Mouse (Mus musculus): ENCODE results near the gene Ddx25. TPM values are rescaled to one million over a fixed set of nuclear protein-coding genes. Genes with fewer than 3 reads are reported as not detected.
A peak's percentile ranks its signal among the peaks of the same experiment; 100 is the strongest.

Ddx25 gene
- total RNA-seq (2021): 10 to 100 TPM; 13.6 to 14.7 TPM

DNA sequence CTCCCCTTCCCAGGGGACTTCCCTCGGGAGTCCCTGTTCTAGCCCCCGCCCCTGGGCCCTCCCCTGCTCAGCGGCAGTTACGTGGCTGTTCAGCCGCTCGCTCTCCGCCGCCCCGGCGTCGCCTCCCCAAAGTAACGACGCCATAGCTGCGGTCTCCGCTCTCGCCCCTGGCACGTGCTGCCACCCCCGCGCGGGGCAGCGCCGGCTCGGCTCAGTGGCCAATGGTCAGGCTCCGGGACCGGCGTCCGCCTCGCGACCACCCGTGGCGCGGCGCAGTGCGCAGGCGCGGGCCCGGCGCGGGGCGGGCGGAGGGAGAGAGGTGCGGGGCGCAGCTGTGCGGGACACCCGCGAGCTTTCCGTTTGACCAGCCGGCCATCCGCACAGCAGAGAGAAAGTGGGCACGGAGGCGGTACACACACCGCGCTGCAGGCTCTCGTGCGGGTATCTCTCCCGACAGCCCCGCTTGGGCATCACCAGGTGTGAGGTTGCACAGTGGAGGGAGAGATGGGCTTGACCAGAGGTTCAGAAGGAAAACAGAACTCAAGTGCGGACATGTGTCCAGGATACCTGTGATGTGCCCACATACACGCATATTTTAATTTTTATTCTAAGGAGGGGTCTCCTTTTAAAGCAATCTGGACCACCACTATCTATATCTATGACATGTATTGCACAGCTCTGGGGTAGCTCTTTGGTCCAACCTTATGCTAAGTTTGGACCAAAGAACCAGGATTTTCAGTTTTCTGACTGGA, at the start of gene Ddx25, which contains the start of gene Pus3:
Gene Ddx25, minus strand, starts transcription at position 272 of the 752 bp plus-strand sequence.
Gene Pus3, plus strand, starts transcription at position 339 of the 752 bp plus-strand sequence.
- peak; percentile 74 to 78 for DNase-seq

DNA sequence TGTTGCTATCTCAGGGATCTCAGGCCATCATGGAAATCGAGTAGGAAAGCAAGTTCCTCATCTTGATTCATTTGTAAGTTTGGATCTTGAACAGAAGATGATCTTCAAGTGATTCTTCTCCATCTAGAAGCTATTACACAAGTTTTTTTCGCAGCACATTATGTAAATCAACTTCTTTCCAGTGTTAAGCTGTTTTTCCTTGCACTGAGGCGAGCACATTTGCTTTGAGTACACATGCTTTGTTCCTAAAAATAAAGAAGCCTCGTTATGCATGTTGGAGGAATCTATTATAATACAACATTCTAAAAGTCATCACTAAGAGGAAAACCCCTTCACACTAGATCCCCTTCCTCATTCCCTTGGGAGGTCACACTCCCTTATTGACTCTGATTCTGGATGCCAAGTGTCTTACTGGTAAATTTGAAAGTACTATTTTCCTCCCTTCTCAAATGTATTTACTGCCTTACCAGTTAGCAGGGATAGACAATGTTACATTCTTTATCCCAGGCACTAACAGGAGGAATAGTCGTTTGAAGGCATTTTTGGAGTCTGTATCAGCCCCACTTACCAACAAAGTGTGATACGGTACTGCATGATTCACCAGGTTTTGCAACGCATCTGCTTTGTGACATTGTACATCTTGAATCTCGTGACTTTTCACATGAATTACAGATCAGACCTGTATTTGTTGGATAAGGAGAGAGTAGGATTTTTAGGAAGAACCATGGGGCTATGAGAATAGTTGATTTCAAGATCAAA, 49.5 kb upstream of the Ddx25 start:
- no peak for DNase-seq

DNA sequence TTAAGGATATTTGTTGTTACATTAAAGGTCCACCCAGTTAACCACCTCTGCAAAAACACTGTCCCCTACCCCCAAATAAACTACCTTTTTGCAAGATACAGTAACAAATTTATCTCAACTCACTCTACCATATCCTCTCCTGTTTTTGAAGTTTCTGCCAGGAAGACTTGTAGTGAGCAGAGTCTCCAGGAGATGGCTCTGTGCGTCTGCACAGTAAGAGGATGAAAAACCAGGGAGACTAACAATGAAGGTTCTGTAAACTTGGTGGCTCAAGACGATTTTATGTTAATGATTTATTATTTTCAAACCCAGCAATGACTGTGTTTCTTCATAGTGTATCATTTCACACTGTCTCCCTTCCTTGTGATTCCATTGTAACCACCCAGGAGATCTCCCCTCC, 34.6 kb upstream of the Ddx25 start:
- peak in 1 of 2 experiments; percentile 24 for DNase-seq

DNA sequence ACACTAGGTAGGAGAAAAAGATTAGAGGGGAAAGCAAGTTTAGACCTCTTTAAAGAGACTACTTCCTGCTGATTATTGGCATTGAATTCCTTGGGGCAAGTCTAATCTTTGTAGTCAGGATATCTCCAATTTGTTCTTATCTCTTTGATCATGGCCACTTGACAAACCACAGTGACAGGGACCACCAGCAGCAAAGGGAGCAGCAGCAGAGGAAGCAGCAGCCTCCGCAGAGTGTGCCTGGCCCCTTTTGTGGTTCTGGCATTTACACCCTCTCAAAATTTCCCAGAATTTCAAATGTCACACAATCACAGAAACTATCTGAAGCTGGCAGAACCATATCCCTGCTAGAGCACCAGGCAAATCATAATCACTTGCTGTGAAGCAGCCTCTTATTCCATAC, 29.3 kb upstream of the Ddx25 start:
- no peak for DNase-seq

DNA sequence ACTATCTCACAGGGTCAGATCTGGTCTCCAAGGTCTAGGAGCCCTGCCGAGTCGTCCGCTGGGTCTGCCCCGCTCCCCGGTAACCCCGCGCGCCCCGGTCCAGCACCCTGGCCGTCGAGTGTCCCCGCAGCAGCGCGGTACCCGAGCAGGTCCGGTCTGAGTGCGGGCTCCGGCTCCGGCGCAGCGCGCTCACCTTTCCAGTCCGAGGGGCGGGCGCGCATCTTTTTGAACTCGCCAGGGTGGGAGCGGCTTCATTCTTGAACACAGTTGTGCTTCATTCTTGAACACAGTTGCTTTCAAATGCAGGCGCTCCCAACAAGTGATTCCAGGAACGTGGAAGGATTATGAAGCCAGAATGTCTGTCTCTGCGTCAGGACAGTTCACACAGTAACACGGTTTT, 16.1 kb upstream of the Ddx25 start:
- DNase-seq: no peak

DNA sequence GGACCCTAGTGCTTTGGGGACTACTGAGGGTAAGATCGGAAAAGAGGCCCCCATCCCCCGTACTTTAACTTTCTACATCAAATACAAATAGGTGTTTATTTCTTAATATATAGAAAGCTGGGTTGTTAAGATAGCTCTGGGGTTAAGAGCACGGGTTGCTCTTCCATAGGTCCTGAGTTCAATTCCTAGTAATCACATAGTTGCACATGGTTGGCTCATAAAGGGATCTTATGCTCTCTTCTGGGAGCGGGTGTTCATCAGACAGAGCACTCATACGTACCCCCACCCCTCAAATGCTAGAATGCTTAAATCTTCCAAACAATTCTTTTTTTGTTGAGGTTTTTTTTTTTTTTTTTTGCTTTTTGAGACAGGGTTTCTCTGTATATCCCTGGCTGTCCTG, 12.3 kb upstream of the Ddx25 start:
- no peak for DNase-seq

DNA sequence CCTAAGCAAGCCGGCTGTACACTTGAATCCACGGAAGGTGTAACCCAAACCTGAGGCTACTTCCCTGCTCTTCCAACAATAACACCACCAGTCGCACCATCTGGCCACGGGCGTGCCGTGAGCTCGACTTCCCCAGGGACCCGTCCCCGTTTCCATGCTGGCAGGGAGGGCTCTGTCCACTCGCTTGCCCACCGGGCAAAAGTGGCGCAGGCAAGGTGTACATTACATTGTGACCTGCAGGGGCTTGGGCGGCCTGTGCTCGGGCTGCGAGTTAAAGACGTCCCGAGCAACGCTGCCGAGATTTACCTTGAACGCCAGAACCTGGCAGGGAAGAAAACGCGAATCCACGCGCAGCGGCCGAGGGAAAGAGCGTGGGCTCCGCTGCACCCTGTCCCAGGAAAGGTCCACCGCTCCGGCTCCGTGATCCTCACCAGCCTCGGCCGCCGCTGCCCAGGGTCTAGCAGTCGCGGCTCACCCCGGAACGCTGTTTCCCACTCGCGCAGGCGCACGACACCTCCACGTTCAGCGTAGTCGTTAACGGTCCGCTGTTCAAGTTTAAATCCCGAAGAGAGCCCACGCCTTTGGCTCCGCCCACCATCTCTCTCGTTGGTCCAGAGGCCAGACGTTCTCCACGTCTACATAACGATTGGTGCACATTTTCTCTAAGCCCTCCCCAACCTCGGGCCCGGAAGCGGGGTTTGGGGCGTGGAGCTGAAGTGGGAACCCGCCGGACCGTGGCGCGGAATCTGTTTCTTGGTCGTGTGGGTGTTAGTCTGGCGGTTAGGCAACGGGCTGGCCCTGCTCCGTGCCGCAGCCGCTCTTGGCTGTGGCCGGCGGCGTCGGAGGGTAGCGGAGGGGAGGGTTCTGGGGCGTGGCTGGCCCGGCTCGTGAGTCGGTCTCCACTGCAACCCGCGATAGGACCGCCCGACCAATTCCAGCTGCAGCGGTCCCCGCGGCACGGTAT, 11.5 kb upstream of the Ddx25 start, which contains the start of the genes Pate2 and Hyls1:
Gene Pate2, plus strand, starts transcription at position 714 of the 964 bp plus-strand sequence.
Gene Hyls1, minus strand, starts transcription at position 828 of the 964 bp plus-strand sequence.
- DNase-seq: peak; percentile 89 to 91

DNA sequence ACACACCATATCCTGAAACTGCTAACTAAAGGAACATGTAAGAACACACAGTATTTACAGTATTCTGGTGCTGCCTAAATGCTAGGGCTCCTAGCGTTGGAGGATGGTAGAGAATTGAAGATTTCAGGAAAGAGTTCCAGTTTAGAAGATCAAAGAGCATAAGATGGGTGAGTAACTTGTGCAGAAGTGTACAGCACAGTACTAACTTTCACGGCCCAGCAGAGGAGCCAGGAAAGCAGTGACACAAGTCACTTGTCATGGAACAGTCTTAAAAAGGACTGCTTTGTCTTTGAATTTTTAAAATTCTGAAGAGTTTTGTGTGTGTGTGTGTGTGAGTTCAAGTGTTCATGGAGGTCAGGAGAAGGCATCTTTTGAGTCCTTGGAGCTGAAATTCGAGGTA, 9.7 kb upstream of the Ddx25 start:
- no peak for DNase-seq

DNA sequence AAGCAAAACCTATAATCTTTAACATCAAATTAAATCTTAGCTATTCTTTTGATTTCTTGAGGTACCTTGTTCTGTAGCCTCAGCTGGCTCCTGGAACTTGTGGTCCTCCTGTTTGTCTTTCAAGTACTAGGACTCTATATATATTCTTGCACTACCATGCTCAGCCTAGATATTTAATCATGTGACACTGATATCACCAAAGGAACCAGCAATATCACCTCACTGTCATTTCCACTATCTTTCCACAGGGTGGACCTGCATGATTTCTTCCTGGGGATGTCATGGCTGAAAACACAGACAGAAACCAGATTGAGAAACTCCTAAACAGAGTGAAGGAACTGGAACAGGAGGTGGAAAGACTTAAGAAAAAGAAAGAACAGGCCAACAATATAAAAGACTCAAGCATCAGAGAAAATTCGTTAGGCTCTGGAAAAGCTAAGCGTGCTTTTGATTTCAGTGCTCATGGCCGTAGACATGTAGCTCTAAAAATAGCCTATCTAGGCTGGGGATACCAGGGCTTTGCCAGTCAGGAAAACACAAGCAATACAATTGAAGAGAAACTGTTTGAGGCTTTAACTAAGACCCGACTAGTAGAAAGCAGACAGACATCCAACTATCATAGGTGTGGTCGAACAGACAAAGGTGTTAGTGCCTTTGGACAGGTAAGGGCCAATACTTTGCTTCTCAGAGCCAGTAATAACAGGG, 6.4 kb upstream of the Ddx25 start:
- DNase-seq: no peak

DNA sequence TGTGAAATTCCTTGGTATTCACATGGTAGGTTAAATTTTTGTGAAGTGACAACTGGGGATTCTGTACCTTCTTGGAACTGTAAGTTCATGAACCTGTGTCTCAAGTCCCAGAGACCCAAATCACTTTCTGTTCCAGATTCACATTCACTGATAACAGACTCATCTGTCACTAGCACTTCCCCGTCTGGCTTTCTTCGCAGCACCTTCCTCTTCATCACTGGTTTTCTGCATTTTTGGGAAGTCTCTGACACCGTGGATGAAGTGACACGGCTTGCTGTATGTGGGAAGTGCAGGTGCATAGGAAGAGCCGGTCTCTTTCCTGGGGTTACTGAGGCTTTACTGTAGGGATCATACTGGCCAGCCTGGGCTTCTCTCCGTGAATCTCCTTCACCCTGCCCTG, 3.3 kb upstream of the Ddx25 start:
- DNase-seq: peak in 1 of 2 experiments; percentile 0

DNA sequence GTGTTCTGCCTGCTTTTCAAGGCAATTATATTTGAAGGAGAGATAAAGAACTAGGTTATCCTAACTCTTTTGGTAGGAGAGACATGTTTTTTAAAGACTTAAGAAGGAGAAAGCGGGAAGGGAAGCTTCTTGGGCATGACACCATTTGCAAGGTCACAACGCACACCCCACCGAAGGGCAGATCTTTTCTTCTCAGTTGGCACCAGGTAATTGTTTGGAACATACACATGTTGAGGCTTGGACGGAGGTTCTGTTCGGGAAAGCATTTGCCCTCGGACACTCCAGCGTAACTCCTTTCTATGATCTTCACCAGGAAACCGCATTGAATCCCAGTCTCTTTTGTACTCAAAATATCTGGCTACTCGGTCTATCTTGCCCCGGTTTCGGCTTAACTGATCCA, 2.7 kb upstream of the Ddx25 start:
- DNase-seq: peak in 1 of 2 experiments; percentile 0

DNA sequence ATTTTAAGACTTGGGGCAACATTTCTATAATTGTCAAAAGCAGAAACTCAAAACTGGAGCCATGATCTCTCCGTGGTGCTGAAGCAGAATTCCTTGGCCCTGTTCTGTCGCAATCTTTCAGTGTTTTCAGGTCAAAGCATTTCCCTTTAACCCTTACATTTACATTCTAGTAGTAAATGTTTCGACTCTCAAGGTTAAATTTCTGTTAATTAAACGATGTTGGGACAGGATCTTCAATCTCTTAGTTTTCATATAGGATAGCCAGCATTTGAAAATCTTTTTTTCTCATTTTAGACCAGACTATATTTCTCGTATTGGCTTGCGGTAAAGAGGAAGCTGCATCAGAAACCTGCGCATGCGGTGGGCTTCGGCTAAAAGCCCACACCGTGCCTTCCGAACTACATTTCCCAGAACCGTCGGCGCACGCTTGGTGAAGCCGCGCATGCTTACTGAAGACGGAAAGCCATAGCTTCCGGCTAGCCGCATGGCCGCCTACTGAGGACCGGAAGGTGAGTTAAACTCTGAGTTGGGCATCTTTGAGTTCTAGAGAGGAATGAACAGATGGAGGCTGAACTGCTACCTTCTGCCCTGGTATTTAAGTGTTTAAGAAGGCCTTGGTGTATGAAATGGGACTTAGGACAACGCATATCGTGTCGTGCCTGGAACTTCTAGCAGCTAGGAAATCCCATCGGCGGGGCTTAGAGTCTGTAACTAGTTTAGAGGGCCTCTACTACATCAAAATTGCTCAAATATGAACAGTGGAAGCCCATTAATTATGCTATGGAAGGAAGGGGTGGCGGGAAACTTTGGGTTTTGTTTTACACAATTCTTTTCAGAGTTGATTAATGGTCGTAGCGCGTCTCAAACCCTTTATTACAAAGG, 922 bp upstream of the Ddx25 start:
- peak; percentile 80 to 85 for DNase-seq

DNA sequence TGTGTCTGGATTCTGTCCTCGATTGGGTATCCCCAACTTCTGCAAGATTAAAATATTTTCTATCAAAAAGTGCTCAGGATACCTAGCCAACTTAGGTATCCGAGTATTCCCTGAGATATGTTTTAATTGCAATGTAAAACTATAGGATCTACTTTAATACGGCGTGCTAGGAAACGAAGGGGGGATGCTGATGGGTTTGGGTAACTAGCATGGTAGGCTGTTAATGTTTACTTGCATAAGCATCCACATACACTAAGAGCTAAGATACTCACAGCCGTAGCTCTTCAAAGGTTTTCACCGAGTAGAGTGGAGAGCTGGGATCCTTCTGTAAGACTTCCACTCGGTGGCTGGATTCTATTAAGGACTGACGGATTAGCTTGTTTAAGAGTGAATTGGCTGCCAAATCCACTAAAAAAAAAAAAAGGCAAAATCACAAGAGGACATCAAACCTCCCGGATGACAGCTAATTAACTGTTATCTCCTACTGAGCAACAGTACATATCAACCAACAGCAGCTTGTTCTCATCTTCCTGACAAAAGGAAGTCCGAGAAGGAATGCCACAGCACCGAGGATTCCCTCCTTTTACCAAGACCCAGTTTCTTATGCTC, 1.7 kb downstream of the Ddx25 start:
- peak in 1 of 2 experiments; percentile 0 for DNase-seq

DNA sequence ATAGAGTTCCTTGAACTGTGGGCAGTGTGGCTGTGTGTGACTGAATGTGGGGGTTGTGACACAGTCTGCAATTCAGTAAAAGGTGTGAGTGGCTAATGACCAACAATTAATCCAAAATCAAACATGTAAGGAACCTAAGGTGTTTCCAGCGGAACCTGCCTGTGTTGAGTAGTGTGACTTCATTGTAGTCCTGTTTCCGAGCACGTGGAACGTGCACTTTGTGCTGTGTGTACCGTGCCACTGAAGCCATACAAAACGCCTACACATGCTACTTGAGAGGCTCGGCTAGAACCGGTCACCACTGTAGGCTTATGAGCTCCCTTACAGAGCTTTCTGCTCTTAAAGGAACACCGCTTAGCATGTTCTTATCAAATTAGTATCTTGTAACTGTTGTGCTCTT, 9.9 kb downstream of the Ddx25 start:
- no peak for DNase-seq

DNA sequence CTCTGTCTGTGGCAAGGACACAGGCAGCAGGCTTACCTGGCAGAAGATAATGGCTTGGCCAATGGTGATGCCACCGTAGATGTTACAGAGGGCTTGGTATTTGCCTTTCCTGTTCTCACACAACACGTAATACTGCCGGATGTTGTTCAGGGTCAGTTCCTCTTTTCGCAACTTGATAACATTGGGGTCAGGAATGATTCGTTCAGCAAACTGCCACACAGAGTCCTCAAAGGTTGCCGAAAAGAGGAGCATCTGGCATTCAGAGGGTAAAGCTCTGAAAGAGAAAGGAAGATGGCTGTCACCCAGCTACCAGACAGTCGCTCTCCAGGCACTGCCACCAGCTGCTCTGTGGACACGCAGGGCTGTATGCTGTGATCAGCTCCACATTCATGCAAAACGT, 11.6 kb downstream of the Ddx25 start:
- DNase-seq: no peak

DNA sequence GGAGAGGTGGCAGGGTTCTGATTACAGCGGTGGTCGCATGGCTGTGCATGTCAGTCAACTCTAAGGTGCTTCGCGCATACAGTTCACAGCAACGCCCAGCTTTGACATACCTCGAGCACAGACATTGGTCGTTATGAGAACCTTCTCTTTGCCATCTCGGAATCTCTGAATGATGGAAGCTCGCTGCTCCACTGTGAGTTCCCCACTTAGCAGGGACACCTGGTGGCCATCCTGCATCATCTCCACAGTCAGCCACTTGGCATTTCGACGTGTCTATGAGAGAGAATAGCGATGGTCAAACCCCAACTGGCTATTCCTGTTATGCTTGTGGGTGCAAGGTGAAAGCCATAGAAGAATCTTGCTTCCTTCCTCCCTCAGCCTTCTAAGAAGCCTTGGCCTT, 12.6 kb downstream of the Ddx25 start:
- DNase-seq: no peak

DNA sequence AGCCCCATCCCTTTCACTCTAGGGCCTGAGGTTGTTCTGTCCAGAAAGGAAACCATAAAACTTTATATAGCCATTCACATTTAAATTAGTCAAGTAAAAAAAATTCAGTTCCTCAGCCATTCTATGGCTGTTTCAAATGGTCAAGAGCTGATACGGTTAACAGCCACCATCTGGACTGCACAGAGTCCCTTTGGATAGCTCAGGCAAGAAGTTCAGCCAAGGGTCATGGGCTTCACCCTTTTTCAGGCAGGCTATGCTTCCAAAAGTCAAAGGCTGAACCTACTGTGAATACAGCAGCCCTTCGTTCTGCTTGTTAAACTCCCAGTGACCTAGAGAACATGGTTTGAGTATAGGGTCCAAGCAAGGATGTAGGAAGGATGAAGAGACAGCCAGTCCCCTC, 13.7 kb downstream of the Ddx25 start:
- no peak for DNase-seq

DNA sequence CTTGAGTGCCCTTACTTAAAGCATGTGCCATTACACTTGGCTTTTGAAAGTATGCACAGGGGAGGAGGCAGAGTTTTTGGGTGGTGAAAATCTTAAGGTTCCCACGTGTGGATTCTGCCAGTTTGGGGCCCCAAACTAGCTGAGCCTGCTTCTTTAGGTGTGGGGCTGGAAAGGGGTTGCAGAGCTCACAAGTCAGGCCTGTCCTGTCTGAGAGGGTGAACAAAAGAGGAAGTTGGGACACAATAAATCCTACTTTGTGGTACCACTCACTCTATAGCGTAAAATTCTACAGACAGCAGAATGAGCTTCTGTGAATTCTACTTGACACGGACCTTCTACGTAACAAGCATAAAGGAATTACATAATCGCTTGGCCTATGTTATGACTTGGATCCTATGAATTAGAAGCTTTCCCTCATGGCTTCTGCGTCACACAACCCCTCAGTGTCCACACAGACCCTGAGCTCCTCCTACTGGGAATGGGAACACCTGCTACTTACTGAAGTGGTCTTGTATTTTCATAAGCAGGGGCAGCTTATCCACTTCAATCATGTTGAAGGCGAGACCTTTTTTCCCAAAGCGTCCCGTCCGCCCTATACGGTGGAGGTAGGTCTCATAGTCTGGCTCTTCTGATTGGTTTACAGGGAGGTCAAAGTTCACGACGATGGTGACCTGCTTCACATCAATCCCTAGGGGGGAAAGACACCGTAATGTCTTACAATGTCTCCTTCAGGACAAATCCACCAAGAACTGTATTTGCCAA, 15.0 kb downstream of the Ddx25 start:
- DNase-seq: no peak

DNA sequence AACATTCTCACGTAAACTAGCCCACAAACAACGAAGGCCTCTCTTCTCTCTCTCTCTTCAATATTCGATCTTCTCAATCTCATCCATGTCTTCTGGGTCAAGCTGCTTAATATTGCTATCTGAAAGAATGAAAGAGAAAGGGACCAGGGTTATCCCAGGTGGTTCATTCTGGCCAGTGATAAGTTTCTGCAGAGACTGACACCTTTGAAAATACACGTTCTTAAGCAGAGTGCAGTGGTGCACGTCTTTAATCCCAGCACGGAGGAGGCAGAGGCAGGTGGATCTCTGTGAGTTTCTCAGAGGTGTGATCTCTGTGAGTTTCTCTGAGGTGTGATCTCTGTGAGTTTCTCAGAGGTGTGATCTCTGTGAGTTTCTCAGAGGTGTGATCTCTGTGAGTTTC, 16.4 kb downstream of the Ddx25 start:
- DNase-seq: no peak

DNA sequence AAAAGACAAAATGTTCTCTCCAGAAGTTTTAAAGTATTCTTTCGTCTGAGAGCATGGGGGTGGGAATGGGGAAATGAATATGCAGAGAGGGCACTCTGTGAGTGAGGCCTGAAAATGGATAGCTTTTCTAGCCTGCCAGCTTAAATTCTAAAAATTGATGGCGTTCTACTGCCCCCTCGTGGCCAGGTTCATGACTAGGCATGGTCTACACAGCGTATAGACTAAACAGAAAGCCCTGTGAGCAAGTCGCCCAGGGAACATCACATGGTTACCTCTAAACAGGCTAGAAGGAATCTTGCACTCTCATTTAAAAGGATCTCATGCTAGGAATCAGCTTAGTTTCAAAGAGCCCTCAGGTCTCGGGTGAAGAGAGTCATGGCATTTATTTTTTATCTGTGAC, 16.8 kb downstream of the Ddx25 start:
- DNase-seq: peak; percentile 57 to 72

Data from layer of hippocampus, postnatal 36 days (tissue).